ENCODE assay signal across 8 mouse cellular contexts in genomic region chr2:103982250-103982649, GRCm38 (mm10). TPM values are rescaled to one million over a fixed set of nuclear protein-coding genes. Genes with fewer than 3 reads are reported as not detected.
DNase-seq lines count a peak whose midpoint lies in the region; ATAC-seq lines count a peak whose summit lies in the region.

No protein-coding gene starts in this region.

- H3K4me3 ChIP-seq in kidney, embryonic 14.5 days (ENCODE audit: low read length) = no peak overlapping the region
- no peak overlapping the region for H3K4me3 ChIP-seq in liver, embryonic 12.5 days

- intact Hi-C loops in gastrocnemius, postnatal 36 days (cut with DNase I) = no loop called here

- H3K36me3 ChIP-seq in kidney, embryonic 14.5 days (ENCODE audit: control insufficient read depth, insufficient read depth, low read length) = no peaks in the 10 kb centered on the region
- H3K36me3 ChIP-seq in liver, embryonic 12.5 days = peaks cover 74% of the 10 kb centered on the region

- no peak overlapping the region for H3K9ac ChIP-seq in kidney, embryonic 14.5 days (ENCODE audit: low read depth, low read length)
- H3K9ac ChIP-seq in liver, embryonic 12.5 days = no peak overlapping the region

- 9% methylated on average over 5 of the region's 5 CpGs for WGBS in kidney, embryonic 14.5 days
- 24% methylated on average over 5 of the region's 5 CpGs for WGBS in liver, embryonic 12.5 days (ENCODE audit: insufficient replicate concordance)

- peak; percentile 71; the same call in 1 of the 2 replicates for ATAC-seq in kidney, embryonic 14.5 days (ENCODE audit: low FRiP score, low TSS enrichment)
- peak; percentile 60; the same call in 1 of the 2 replicates for ATAC-seq in liver, embryonic 12.5 days

- DNase-seq in right cerebral cortex, adult 18-20 months = peak; percentile 47
- no peak for DNase-seq in right cerebral cortex, postnatal 36 days (ENCODE audit: low spot score in 2 of 2)
- peak; percentile 90 for DNase-seq in embryo, embryonic 10.5 days (ENCODE audit: low spot score)
- peak; percentile 58 to 80 for DNase-seq in gastrocnemius, postnatal 36 days
- peak; percentile 71 for DNase-seq in neural tube, embryonic 10.5 days (ENCODE audit: extremely low spot score, low spot score)
- DNase-seq in testis, postnatal 14 days (ENCODE audit: low spot score) = peak; percentile 36

- H3K4me1 ChIP-seq in kidney, embryonic 14.5 days (ENCODE audit: control insufficient read depth, insufficient read depth, low read length) = no peaks in the 10 kb centered on the region; the same call in 1 of the 2 replicates
- peaks cover 35% of the 10 kb centered on the region for H3K4me1 ChIP-seq in liver, embryonic 12.5 days

- no peaks in the 10 kb centered on the region for H3K9me3 ChIP-seq in kidney, embryonic 14.5 days (ENCODE audit: control insufficient read depth, low read length)
- H3K9me3 ChIP-seq in liver, embryonic 12.5 days (replicated peaks) = no peaks in the 10 kb centered on the region

- no peak overlapping the region for H3K27ac ChIP-seq in kidney, embryonic 14.5 days (ENCODE audit: low read depth, low read length)
- H3K27ac ChIP-seq in liver, embryonic 12.5 days = peak overlapping the region; percentile 45; the same call in 1 of the 2 replicates

- no peak overlapping the region for H3K4me2 ChIP-seq in kidney, embryonic 14.5 days (replicated peaks; ENCODE audit: low read depth, low read length)
- no peak overlapping the region for H3K4me2 ChIP-seq in liver, embryonic 12.5 days

- peaks cover 6% of the 10 kb centered on the region; the same call in 1 of the 2 replicates for H3K27me3 ChIP-seq in kidney, embryonic 14.5 days (ENCODE audit: control insufficient read depth, insufficient read depth, low read length)
- H3K27me3 ChIP-seq in liver, embryonic 12.5 days (replicated peaks) = no peaks in the 10 kb centered on the region

RNA-seq across cellular contexts. Expression of gene Lmo2, which starts 24.5 kb away (rescaled TPM):
- 1 to 10 TPM; 5.3 to 5.4 TPM for total RNA-seq in gastrocnemius, postnatal 36 days (2021)
- polyA plus RNA-seq in kidney, embryonic 14.5 days (2014; fragmentation: Nextera tagmentation; extraction: Ambion mirVana) = 33.3 and 36.7 TPM in 2 replicates
- 188 and 194 TPM in 2 replicates for polyA plus RNA-seq in liver, embryonic 12.5 days (2016; fragmentation: Nextera tagmentation; extraction: Ambion mirVana)

RNA-seq across cellular contexts. Expression of gene Fbxo3, which starts 45.3 kb away (rescaled TPM):
- total RNA-seq in gastrocnemius, postnatal 36 days (2021) = 10 to 100 TPM; 47.6 to 53.0 TPM
- polyA plus RNA-seq in kidney, embryonic 14.5 days (2014; fragmentation: Nextera tagmentation; extraction: Ambion mirVana) = 41.5 and 54.4 TPM in 2 replicates
- 60.1 and 62.2 TPM in 2 replicates for polyA plus RNA-seq in liver, embryonic 12.5 days (2016; fragmentation: Nextera tagmentation; extraction: Ambion mirVana)

RNA-seq across cellular contexts. Expression of gene 4931422A03Rik, which starts 45.9 kb away (rescaled TPM):
- not detected for total RNA-seq in gastrocnemius, postnatal 36 days (2021)
- polyA plus RNA-seq in kidney, embryonic 14.5 days (2014; fragmentation: Nextera tagmentation; extraction: Ambion mirVana) = 1.8 and 3.7 TPM in 2 replicates
- 2.1 and 2.4 TPM in 2 replicates for polyA plus RNA-seq in liver, embryonic 12.5 days (2016; fragmentation: Nextera tagmentation; extraction: Ambion mirVana)

Comparison
In these comparisons a context has a peak if more than half of its experiments do, and no peak if none do; other contexts are left out.
1. DNase-seq: peak in right cerebral cortex, adult 18-20 months (single experiment), embryo, embryonic 10.5 days (single experiment), gastrocnemius, postnatal 36 days (2 of 2), neural tube, embryonic 10.5 days (single experiment) and testis, postnatal 14 days (single experiment); none in right cerebral cortex, postnatal 36 days (0 of 2).